Mouse (Mus musculus) liver, embryonic 14.5 days (tissue): ENCODE data around the gene Ghr. TPM values are rescaled to one million over a fixed set of nuclear protein-coding genes. Genes with fewer than 3 reads are reported as not detected.

ENCODE experiments used
- ATAC-seq: fragments of 200-750 bp; cut with Nextera tagmentation; 2 replicates; pipeline ENCODE4 v1.8.0; 2017; ENCODE audit warnings: moderate number of reproducible peaks, mild to moderate bottlenecking, moderate library complexity; ENCODE audit not compliant: insufficient read depth
- DNase-seq, 3 experiments: peaks; one replicate each; pipeline ENCODE4 v3.0.0-alpha.2; 2012 to 2013; ENCODE audit warnings: low read depth in 3 of 3, low spot score in 3 of 3
- H3K27ac ChIP-seq: fragments of 300-500 bp; sonication (generic); 2 replicates; pipeline ENCODE4 v1.5.1; 2014; ENCODE audit warnings: moderate library complexity, mild to moderate bottlenecking, control low read depth, inconsistent platforms
- H3K27me3 ChIP-seq: fragments of 300-500 bp; sonication (generic); 2 replicates; pipeline ENCODE4 v1.6.1; 2014; ENCODE audit warnings: mild to moderate bottlenecking, low read length, moderate library complexity; ENCODE audit not compliant: control insufficient read depth, insufficient read depth
- H3K36me3 ChIP-seq: fragments of 300-500 bp; sonication (generic); replicated peaks from 2 replicates; pipeline ENCODE4 v1.6.1; 2014; ENCODE audit warnings: low read depth; ENCODE audit not compliant: control insufficient read depth, insufficient read depth
- H3K4me1 ChIP-seq, 2 experiments: fragments of 200-500 bp in 1 of 2; fragments of 300-500 bp in 1 of 2; sonication (generic) in 1 of 2; replicated peaks; 2 replicates each; pipeline ENCODE4 v1.6.1; 2012 to 2014; ENCODE audit warnings: antibody characterized with exemption in 1 of 2, inconsistent platforms in 1 of 2, low read length in 1 of 2; ENCODE audit not compliant: control insufficient read depth in 2 of 2, insufficient read depth in 2 of 2
- H3K4me2 ChIP-seq: fragments of 300-500 bp; sonication (generic); 2 replicates; pipeline ENCODE4 v1.6.1; 2014; ENCODE audit warnings: low read depth, mild to moderate bottlenecking, control low read depth, moderate library complexity
- H3K4me3 ChIP-seq, 2 experiments: fragments of 200-500 bp in 1 of 2; fragments of 300-500 bp in 1 of 2; sonication (generic) in 1 of 2; 2 replicates each; pipeline ENCODE4 v1.5.1; 2012 to 2014; ENCODE audit warnings: low read depth in 2 of 2, low read length in 2 of 2, mild to moderate bottlenecking in 2 of 2, control low read depth in 1 of 2, inconsistent platforms in 1 of 2, moderate library complexity in 1 of 2; ENCODE audit not compliant: insufficient read depth in 1 of 2
- H3K9ac ChIP-seq: fragments of 300-500 bp; sonication (generic); replicated peaks from 2 replicates; pipeline ENCODE4 v1.6.1; 2014; ENCODE audit warnings: mild to moderate bottlenecking, control low read depth, moderate library complexity
- H3K9me3 ChIP-seq: fragments of 300-500 bp; sonication (generic); 2 replicates; pipeline ENCODE4 v1.6.1; 2016; ENCODE audit warnings: low read length, mixed read lengths; ENCODE audit not compliant: control insufficient read depth
- CTCF ChIP-seq: IDR thresholded peaks from 2 replicates; pipeline ENCODE4 v1.5.1; 2016; ENCODE audit warnings: antibody characterized with exemption, low read depth, control low read depth
- EP300 ChIP-seq: IDR thresholded peaks from 2 replicates; pipeline ENCODE4 v1.6.1; 2016; ENCODE audit warnings: antibody characterized with exemption, low read depth
- WGBS: fragments of 180-500 bp; shearing (Covaris S2); extraction: QIAGEN DNeasy Blood & Tissue Kit; methylation state at CpG from one replicate; pipeline ENCODE4 v1.1.7; 2014; ENCODE audit not compliant: insufficient replicate concordance; 5-methylcytosine and 5-hydroxymethylcytosine counted together
- polyA plus RNA-seq, 2 experiments: library from polyadenylated mRNA; depleted of rRNA in 1 of 2; stranded (reverse) in 1 of 2; unstranded in 1 of 2; fragments of >200 nt; fragmentation: Nextera tagmentation in 1 of 2; extraction: Ambion mirVana in 1 of 2; gene quantifications; 2 replicates each; pipeline versions ENCODE4 v1.2.1 to v1.2.3; 2012 to 2014

Gene Ghr
- polyA plus RNA-seq, 2 experiments = 6.9 to 18.3 TPM

GRCm38 (mm10) chr15:3316617-3317016 lies 266.7 kb downstream of the Ghr start:
- no peak overlapping the region for H3K27ac ChIP-seq
- no peak for TF ChIP-seq EP300
- TF ChIP-seq CTCF = no peak
- WGBS = 56% methylated on average over 2 of the region's 2 CpGs
- no peak overlapping the region for H3K4me3 ChIP-seq
- no peak overlapping the region for H3K4me2 ChIP-seq
- ATAC-seq (no peak), DNase-seq (no peak)
- no peaks in the 10 kb centered on the region for H3K9me3 ChIP-seq
- H3K9ac ChIP-seq = no peak overlapping the region
- no peaks in the 10 kb centered on the region for H3K36me3 ChIP-seq
- H3K27me3 ChIP-seq = no peaks in the 10 kb centered on the region
- no peaks in the 10 kb centered on the region for H3K4me1 ChIP-seq

GRCm38 (mm10) chr15:3312937-3313336 lies 270.4 kb downstream of the Ghr start:
- TF ChIP-seq EP300 = no peak
- TF ChIP-seq CTCF = no peak

DNA sequence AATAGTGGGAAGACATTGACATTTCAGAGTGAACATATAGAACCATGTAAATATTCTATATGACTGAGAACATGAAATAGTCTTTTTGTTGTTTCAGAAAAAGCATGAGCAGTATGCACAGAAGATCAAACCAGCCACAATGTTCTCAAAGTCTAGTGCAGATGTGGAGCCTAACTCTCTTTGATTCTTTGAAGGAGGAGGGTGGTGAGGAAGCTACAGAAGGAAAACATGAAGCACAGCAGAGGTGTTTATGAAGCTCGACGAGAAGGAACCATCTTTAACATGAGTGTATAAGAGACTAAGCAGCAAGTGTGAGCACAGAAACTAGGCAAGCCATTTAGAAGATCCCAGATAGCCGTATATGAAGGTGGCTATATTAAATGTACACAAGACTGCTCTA lies 273.4 kb downstream of the Ghr start:
- Histone ChIP-seq H3K9me3 (no peaks in the 10 kb centered on the region), H3K4me2 (no peak overlapping the region), H3K27me3 (no peaks in the 10 kb centered on the region), H3K9ac (no peak overlapping the region), H3K4me1 (no peaks in the 10 kb centered on the region), H3K36me3 (no peaks in the 10 kb centered on the region), H3K4me3 (no peak overlapping the region), H3K27ac (no peak overlapping the region)
- TF ChIP-seq CTCF (no peak), EP300 (no peak)
- ATAC-seq = no peak
- 53% methylated on average over 3 of the region's 3 CpGs for WGBS
- no peak for DNase-seq

More at GRCm38 (mm10) chr15:3312937-3313336, 270.4 kb downstream of the Ghr start:
- ATAC-seq (no peak), DNase-seq (no peak)
- no peak overlapping the region for H3K27ac ChIP-seq
- H3K4me2 ChIP-seq = no peak overlapping the region
- no peak overlapping the region for H3K4me3 ChIP-seq
- no peak overlapping the region for H3K9ac ChIP-seq
- H3K27me3 ChIP-seq = no peaks in the 10 kb centered on the region
- H3K9me3 ChIP-seq = no peaks in the 10 kb centered on the region
- H3K36me3 ChIP-seq = no peaks in the 10 kb centered on the region
- no peaks in the 10 kb centered on the region for H3K4me1 ChIP-seq

DNA sequence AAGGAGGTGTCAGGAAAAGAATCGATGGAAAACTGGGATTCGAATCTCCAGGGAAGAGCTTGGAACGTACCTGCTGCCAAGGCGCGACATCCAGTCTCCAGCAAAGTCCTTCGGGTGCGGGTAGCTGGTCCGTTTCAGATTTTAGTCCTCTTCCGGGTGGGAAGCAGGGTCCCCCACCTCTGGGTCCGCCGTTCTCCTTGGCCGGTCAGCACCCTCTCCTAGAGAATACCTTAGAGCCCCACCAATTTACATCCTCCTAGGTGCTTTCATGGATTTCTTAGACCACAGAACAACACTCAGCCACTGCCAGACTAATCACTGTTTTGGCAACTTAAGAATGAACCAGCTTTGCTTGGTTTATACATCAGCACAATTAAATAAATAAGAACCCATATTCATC lies 279.9 kb downstream of the Ghr start, which contains the start of gene Ccdc152:
Gene Ccdc152 (minus strand): TSS at position 101 of the 400 bp plus-strand sequence.
- H3K4me1 ChIP-seq = no peaks in the 10 kb centered on the region
- no peak within 1 kb of the TSS for H3K27ac ChIP-seq
- no peak within 1 kb of the TSS for H3K4me2 ChIP-seq
- no peak within 1 kb of the TSS for H3K9ac ChIP-seq
- H3K27me3 ChIP-seq = no peaks in the 10 kb centered on the region
- H3K4me3 ChIP-seq = no peak within 1 kb of the TSS
- WGBS = 82% methylated on average over 12 of the region's 12 CpGs
- TF ChIP-seq EP300 (no peak), CTCF (no peak)
- no peak for ATAC-seq
- no peak for DNase-seq
- no peaks in the 10 kb centered on the region for H3K9me3 ChIP-seq
- no peaks in the 10 kb centered on the region for H3K36me3 ChIP-seq

GRCm38 (mm10) chr15:3300361-3301100 lies 282.8 kb downstream of the Ghr start:
- ATAC-seq (no peak), DNase-seq (no peak)
- H3K27ac ChIP-seq = no peak overlapping the region
- H3K27me3 ChIP-seq = no peaks in the 10 kb centered on the region
- no peak overlapping the region for H3K9ac ChIP-seq
- TF ChIP-seq CTCF (no peak), EP300 (no peak)
- no peak overlapping the region for H3K4me3 ChIP-seq
- no peaks in the 10 kb centered on the region for H3K4me1 ChIP-seq
- no peaks in the 10 kb centered on the region for H3K9me3 ChIP-seq
- H3K36me3 ChIP-seq = no peaks in the 10 kb centered on the region
- WGBS = 57% methylated on average over 4 of the region's 4 CpGs
- no peak overlapping the region for H3K4me2 ChIP-seq
